Mouse (Mus musculus) thymus, postnatal 14 days (tissue): ENCODE data around the gene Serpina1e.
"Not testable (repeated sequence)": the region's sequence is repeated elsewhere in the genome, so short reads cannot be mapped to it uniquely, and the experiment has no call there.

ENCODE experiments used
- DNase-seq: peaks from one replicate; pipeline ENCODE4 v3.0.0; 2021

Gene Serpina1e

DNA sequence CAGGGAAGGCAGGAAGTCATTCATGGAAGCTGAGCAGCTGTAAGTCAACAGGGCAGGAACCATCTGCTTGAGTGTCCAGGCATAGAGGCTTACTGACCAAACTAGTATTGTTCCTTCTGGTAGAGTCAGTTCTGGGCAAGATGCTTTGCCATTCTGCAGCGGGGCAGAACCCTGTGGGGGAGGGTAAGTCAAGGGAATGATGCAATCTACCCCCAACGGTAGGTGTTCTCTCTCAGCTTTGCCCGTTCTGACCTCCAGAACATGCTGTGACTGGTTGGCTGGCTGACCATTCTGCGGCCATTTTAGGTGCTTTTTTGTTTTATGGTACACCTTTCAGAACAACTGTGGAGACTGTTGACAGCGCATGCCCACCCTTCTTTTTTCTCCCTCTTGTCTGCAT lies 3.6 kb upstream of the Serpina1e start:
- DNase-seq: no peak

DNA sequence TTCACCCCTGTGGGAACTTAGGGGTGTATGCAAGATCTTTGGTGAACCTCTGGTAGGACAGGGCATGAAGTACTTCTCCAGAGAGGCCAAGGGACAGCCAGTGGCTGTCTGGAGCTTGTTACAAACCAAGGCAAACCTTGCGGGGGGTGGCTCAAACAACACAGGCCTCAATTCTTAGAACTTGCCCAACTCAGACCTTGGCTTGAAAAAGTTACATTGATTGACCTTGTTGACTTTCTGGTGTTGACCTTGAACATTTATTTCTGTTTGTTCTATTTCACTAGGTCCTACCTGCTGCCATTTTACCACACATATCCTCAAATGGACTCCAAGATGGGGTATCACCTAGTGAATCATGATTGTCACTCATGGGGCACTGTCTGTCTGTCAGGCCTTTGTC lies 2.9 kb upstream of the Serpina1e start:
- no peak for DNase-seq

- not testable (repeated sequence) for DNase-seq
Observed at GRCm38 (mm10) chr12:103956555-103956954, 2.2 kb downstream of the Serpina1e start.

DNA sequence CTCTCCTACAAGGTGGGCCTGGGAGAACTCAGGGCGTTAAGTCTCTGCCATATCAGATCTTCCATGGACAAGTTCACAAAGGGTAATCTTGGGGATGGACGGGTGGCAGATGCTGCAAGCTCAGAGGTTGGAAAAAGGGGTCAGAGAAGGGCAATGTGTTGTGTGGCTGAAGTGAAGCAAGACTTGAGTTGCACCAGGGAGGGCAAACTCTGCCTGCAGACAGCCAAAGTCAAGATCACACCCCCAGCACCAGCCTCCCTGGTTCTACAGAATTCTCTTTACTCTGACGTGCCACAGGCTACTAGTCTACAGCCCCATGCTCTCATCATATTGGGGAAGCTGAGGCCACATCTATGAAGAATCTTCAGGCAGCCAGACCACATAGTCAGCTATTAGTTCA lies 5.8 kb downstream of the Serpina1e start:
- DNase-seq: not testable (repeated sequence)

GRCm38 (mm10) chr12:103946243-103946642 lies 12.5 kb downstream of the Serpina1e start:
- no peak for DNase-seq

DNA sequence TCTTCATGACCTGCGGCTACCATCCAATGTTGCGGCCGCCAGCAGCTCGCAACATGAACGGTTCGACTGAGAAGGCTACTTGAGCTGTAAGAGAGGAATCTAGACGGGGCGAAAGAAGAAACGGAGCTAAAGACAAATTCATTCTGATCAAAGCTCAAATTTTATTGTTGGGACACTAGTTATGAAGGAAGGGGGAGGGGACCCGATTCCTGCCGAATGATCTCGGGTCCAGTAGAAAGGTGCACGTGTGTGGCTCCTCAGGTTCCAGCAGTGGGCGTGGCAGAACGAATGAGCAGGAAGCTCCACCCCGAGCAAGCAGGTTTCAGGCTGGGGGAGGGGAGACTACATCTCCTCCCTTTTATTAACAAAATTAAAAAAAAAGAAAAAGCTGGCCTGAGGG lies 49.6 kb downstream of the Serpina1e start:
- DNase-seq: not testable (repeated sequence)

DNA sequence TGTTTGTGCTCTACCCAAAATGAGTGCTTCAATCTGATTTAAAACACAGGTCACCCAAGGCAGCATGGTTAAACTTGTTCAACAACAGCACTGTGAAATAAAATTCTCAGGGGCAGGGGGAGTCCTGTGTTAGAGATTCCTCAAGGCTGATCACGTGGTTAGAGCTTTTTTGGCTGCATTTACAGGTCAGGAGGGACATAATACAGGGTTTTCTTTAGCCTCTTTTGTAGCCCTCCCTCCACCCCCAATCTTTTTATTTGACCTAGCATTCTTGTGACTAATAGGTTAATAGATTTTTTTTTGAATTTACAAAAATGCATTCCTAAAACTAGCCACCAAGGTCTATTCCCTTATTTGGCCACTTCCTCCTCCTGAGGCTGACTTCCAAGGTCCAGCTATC lies 51.0 kb downstream of the Serpina1e start:
- not testable (repeated sequence) for DNase-seq

- DNase-seq: not testable (repeated sequence)
Observed at GRCm38 (mm10) chr12:103904837-103905340, 53.9 kb downstream of the Serpina1e start, which contains the start of gene Serpina1c. TSS of gene Serpina1c (minus strand) at chr12:103904887.

DNA sequence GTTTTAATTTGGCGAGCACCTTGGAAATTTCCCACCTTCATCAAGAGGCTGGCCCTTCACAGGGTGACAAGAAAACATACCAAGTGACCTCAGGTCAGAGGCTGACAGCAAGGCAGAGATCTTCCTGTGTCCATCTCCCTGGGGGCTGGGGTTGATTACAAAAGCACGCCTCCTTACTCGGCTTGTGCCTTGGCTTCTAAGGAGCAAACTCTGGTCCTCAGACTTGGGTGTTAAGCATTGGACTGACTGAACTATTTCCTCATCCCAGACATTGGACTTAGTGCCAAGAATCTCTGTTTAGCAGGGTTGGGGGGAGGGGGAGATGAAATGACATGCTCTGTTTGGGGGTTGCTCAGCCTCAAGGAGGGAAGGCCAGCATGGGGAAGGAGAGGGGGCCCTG lies 56.8 kb downstream of the Serpina1e start:
- not testable (repeated sequence) for DNase-seq
